Mouse (Mus musculus): ENCODE measurements around the gene Cdk5rap1. TPM values are rescaled to one million over a fixed set of nuclear protein-coding genes. Genes with fewer than 3 reads are reported as not detected.

The Cdk5rap1 gene
- polyA plus RNA-seq (2014; fragmentation: Nextera tagmentation; extraction: Ambion mirVana), result 19.8 and 20.3 TPM in 2 replicates

GRCm38 (mm10) chr2:154372842-154373500 is at the start of gene Cdk5rap1:
Gene Cdk5rap1, minus strand, starts transcription at chr2:154373010.
- Histone ChIP-seq H3K4me2 (ENCODE audit: low read depth, severe bottlenecking) (peak within 1 kb of the TSS; percentile 77), H3K27me3 (ENCODE audit: control insufficient read depth, insufficient read depth, low read length) (no peaks in the 10 kb centered on the region), H3K36me3 (ENCODE audit: control insufficient read depth, insufficient read depth, low read length) (0 out of 2 replicates have a peak, but pooled peaks cover 2% of the 10 kb centered on the region), H3K9ac (ENCODE audit: low read length) (peak within 1 kb of the TSS; percentile 92), H3K4me3 (ENCODE audit: low read depth, low read length) (peak within 1 kb of the TSS; percentile 76), H3K4me1 (ENCODE audit: control insufficient read depth, insufficient read depth, low read length) (no peaks in the 10 kb centered on the region), H3K9me3 (ENCODE audit: control insufficient read depth, low read length) (no peaks in the 10 kb centered on the region), H3K27ac (replicated peaks; ENCODE audit: low read depth, low read length) (peak within 1 kb of the TSS; percentile 86)
- DNase-seq (ENCODE audit: low spot score), result no peak
- 14% methylated on average over 9 of the region's 9 CpGs for WGBS
- peak; percentile 32; the same call in 1 of the 2 replicates for ATAC-seq (ENCODE audit: insufficient number of reproducible peaks, low FRiP score, low TSS enrichment, low read depth)

GRCm38 (mm10) chr2:154422181-154422580 is 49.4 kb upstream of the Cdk5rap1 start:
- Histone ChIP-seq H3K9ac (ENCODE audit: low read length) (no peak overlapping the region), H3K9me3 (ENCODE audit: control insufficient read depth, low read length) (no peaks in the 10 kb centered on the region), H3K4me2 (ENCODE audit: low read depth, severe bottlenecking) (no peak overlapping the region), H3K4me3 (ENCODE audit: low read depth, low read length) (no peak overlapping the region), H3K4me1 (ENCODE audit: control insufficient read depth, insufficient read depth, low read length) (peaks cover 8% of the 10 kb centered on the region; the same call in 1 of the 2 replicates), H3K27ac (replicated peaks; ENCODE audit: low read depth, low read length) (no peak overlapping the region), H3K27me3 (ENCODE audit: control insufficient read depth, insufficient read depth, low read length) (no peaks in the 10 kb centered on the region), H3K36me3 (ENCODE audit: control insufficient read depth, insufficient read depth, low read length) (no peaks in the 10 kb centered on the region)
- DNase-seq (ENCODE audit: low spot score) (no peak), ATAC-seq (ENCODE audit: insufficient number of reproducible peaks, low FRiP score, low TSS enrichment, low read depth) (no peak)
- WGBS, result 72% methylated on average over 5 of the region's 5 CpGs

- H3K4me3 ChIP-seq (ENCODE audit: low read depth, low read length), result no peak overlapping the region
- H3K9me3 ChIP-seq (ENCODE audit: control insufficient read depth, low read length), result no peaks in the 10 kb centered on the region
- peak; percentile 40 for DNase-seq (ENCODE audit: low spot score)
- H3K9ac ChIP-seq (ENCODE audit: low read length), result no peak overlapping the region
- H3K36me3 ChIP-seq (ENCODE audit: control insufficient read depth, insufficient read depth, low read length), result no peaks in the 10 kb centered on the region
- no peak overlapping the region for H3K4me2 ChIP-seq (ENCODE audit: low read depth, severe bottlenecking)
- peaks cover 4% of the 10 kb centered on the region; the same call in 1 of the 2 replicates for H3K4me1 ChIP-seq (ENCODE audit: control insufficient read depth, insufficient read depth, low read length)
- H3K27ac ChIP-seq (replicated peaks; ENCODE audit: low read depth, low read length), result peak overlapping the region; percentile 18
- no peaks in the 10 kb centered on the region for H3K27me3 ChIP-seq (ENCODE audit: control insufficient read depth, insufficient read depth, low read length)
- peak; percentile 57; the same call in 1 of the 2 replicates for ATAC-seq (ENCODE audit: insufficient number of reproducible peaks, low FRiP score, low TSS enrichment, low read depth)
- 39% methylated on average over 7 of the region's 7 CpGs for WGBS
Observed at GRCm38 (mm10) chr2:154420942-154421731, 48.3 kb upstream of the Cdk5rap1 start.

GRCm38 (mm10) chr2:154419631-154420515 is 47.1 kb upstream of the Cdk5rap1 start:
- Histone ChIP-seq H3K4me2 (ENCODE audit: low read depth, severe bottlenecking) (no peak overlapping the region), H3K9ac (ENCODE audit: low read length) (no peak overlapping the region), H3K9me3 (ENCODE audit: control insufficient read depth, low read length) (no peaks in the 10 kb centered on the region), H3K27ac (replicated peaks; ENCODE audit: low read depth, low read length) (no peak overlapping the region), H3K27me3 (ENCODE audit: control insufficient read depth, insufficient read depth, low read length) (no peaks in the 10 kb centered on the region), H3K4me3 (ENCODE audit: low read depth, low read length) (no peak overlapping the region), H3K4me1 (ENCODE audit: control insufficient read depth, insufficient read depth, low read length) (peaks cover 4% of the 10 kb centered on the region; the same call in 1 of the 2 replicates), H3K36me3 (ENCODE audit: control insufficient read depth, insufficient read depth, low read length) (no peaks in the 10 kb centered on the region)
- WGBS, result 86% methylated on average over 9 of the region's 9 CpGs
- DNase-seq (ENCODE audit: low spot score) (no peak), ATAC-seq (ENCODE audit: insufficient number of reproducible peaks, low FRiP score, low TSS enrichment, low read depth) (no peak)

- Histone ChIP-seq H3K36me3 (ENCODE audit: control insufficient read depth, insufficient read depth, low read length) (no peaks in the 10 kb centered on the region), H3K9ac (ENCODE audit: low read length) (no peak overlapping the region), H3K27me3 (ENCODE audit: control insufficient read depth, insufficient read depth, low read length) (no peaks in the 10 kb centered on the region), H3K4me2 (ENCODE audit: low read depth, severe bottlenecking) (no peak overlapping the region), H3K9me3 (ENCODE audit: control insufficient read depth, low read length) (no peaks in the 10 kb centered on the region), H3K27ac (replicated peaks; ENCODE audit: low read depth, low read length) (no peak overlapping the region), H3K4me1 (ENCODE audit: control insufficient read depth, insufficient read depth, low read length) (peaks cover 4% of the 10 kb centered on the region; the same call in 1 of the 2 replicates), H3K4me3 (ENCODE audit: low read depth, low read length) (no peak overlapping the region)
- no peak for ATAC-seq (ENCODE audit: insufficient number of reproducible peaks, low FRiP score, low TSS enrichment, low read depth)
- WGBS, result 89% methylated on average over 7 of the region's 7 CpGs
- DNase-seq (ENCODE audit: low spot score), result no peak
Observed at GRCm38 (mm10) chr2:154418001-154418400, 45.2 kb upstream of the Cdk5rap1 start.

- ATAC-seq (ENCODE audit: insufficient number of reproducible peaks, low FRiP score, low TSS enrichment, low read depth) (no peak), DNase-seq (ENCODE audit: low spot score) (peak; percentile 87)
- H3K4me3 ChIP-seq (ENCODE audit: low read depth, low read length), result no peak overlapping the region
Observed at GRCm38 (mm10) chr2:154417107-154417506, 44.3 kb upstream of the Cdk5rap1 start.

GRCm38 (mm10) chr2:154412018-154412666 is 39.3 kb upstream of the Cdk5rap1 start:
- 70% methylated on average over 7 of the region's 7 CpGs for WGBS
- no peak overlapping the region for H3K9ac ChIP-seq (ENCODE audit: low read length)
- no peak overlapping the region for H3K27ac ChIP-seq (replicated peaks; ENCODE audit: low read depth, low read length)
- no peak overlapping the region for H3K4me2 ChIP-seq (ENCODE audit: low read depth, severe bottlenecking)
- no peak for ATAC-seq (ENCODE audit: insufficient number of reproducible peaks, low FRiP score, low TSS enrichment, low read depth)
- no peaks in the 10 kb centered on the region for H3K4me1 ChIP-seq (ENCODE audit: control insufficient read depth, insufficient read depth, low read length)
- H3K4me3 ChIP-seq (ENCODE audit: low read depth, low read length), result no peak overlapping the region
- DNase-seq (ENCODE audit: low spot score), result peak; percentile 54
- no peaks in the 10 kb centered on the region for H3K36me3 ChIP-seq (ENCODE audit: control insufficient read depth, insufficient read depth, low read length)
- no peaks in the 10 kb centered on the region for H3K9me3 ChIP-seq (ENCODE audit: control insufficient read depth, low read length)
- peaks cover 4% of the 10 kb centered on the region for H3K27me3 ChIP-seq (ENCODE audit: control insufficient read depth, insufficient read depth, low read length)

More at GRCm38 (mm10) chr2:154417107-154417506, 44.3 kb upstream of the Cdk5rap1 start:
- H3K27ac ChIP-seq (replicated peaks; ENCODE audit: low read depth, low read length), result no peak overlapping the region
- WGBS, result 9% methylated on average over 3 of the region's 3 CpGs
- H3K9ac ChIP-seq (ENCODE audit: low read length), result no peak overlapping the region
- H3K36me3 ChIP-seq (ENCODE audit: control insufficient read depth, insufficient read depth, low read length), result no peaks in the 10 kb centered on the region
- no peaks in the 10 kb centered on the region for H3K27me3 ChIP-seq (ENCODE audit: control insufficient read depth, insufficient read depth, low read length)
- H3K4me1 ChIP-seq (ENCODE audit: control insufficient read depth, insufficient read depth, low read length), result peaks cover 4% of the 10 kb centered on the region; the same call in 1 of the 2 replicates
- H3K9me3 ChIP-seq (ENCODE audit: control insufficient read depth, low read length), result no peaks in the 10 kb centered on the region
- no peak overlapping the region for H3K4me2 ChIP-seq (ENCODE audit: low read depth, severe bottlenecking)

Measured in limb, embryonic 11.5 days (tissue).